Mouse (Mus musculus) spleen, adult 2 months (tissue): ENCODE data around the gene Mpdu1.

ENCODE experiments used
- CTCF ChIP-seq: fragments of 200-500 bp; IDR thresholded peaks from 2 replicates; pipeline ENCODE4 v1.5.1; 2011; ENCODE audit warnings: mild to moderate bottlenecking, inconsistent platforms; ENCODE audit not compliant: insufficient read depth, insufficient read length, insufficient replicate concordance; ENCODE audit errors: extremely low read depth
- POLR2A ChIP-seq: fragments of 200-500 bp; IDR thresholded peaks from 2 replicates; pipeline ENCODE4 v1.6.1; 2011; ENCODE audit warnings: low read depth, low read length, inconsistent platforms

- TF ChIP-seq CTCF = no peak
- TF ChIP-seq POLR2A = no peak
Observed at GRCm38 (mm10) chr11:69707873-69708381, 45.5 kb upstream of the Mpdu1 start.
